Mouse (Mus musculus) liver, embryonic 18 days (tissue): ENCODE measurements around the gene Nod1. TPM values are rescaled to one million over a fixed set of nuclear protein-coding genes. Genes with fewer than 3 reads are reported as not detected.

Source experiments
- polyA plus RNA-seq: library from polyadenylated mRNA; depleted of rRNA; stranded (reverse); fragments of >200 nt; gene quantifications from 2 replicates; pipeline ENCODE4 v1.2.3, GENCODE M21; 2012; rRNA removed

Nod1 gene
- 4.6 and 4.7 TPM in 2 replicates for polyA plus RNA-seq

DNA sequence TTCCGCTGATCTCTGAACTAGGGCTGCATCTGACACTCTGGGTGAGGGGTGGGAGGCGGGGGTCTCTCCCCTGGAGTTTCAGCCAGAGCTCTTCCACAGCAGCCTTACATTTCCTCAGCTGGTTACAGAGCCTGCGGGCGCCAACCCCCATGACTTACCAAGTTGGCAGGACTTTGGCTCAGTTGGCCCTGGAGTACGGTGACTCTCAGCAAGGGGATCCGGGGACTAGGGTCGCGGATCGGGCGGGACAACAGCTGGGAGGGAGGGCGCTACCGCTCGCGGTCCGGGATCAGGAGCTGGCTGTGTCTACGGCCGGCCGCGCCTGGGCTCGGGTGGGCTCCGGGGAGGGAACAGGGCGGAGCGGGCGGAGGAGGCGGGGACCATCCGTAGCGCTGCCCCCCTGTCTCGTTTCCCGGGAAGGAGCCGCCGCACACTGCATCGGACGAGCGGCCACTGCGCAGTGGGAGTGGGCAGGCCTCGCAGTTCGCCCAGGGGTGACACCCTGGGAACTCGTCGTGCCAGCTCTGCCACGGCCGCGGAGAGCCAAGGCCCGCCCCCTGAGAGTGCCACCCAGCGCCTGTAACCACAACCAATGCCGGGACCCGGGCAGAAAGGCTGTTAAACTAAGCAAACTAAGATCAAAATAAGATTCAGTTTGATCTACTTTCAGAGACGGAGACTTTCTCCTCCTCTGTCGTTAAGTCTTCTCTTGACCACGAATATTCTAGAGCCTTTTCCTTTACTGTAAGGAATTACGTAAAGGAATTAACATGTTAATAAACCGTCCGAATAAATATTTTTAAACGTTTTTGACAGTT lies at the start of gene Nod1:
Gene Nod1, minus strand, starts transcription at position 502 of the 818 bp plus-strand sequence.

DNA sequence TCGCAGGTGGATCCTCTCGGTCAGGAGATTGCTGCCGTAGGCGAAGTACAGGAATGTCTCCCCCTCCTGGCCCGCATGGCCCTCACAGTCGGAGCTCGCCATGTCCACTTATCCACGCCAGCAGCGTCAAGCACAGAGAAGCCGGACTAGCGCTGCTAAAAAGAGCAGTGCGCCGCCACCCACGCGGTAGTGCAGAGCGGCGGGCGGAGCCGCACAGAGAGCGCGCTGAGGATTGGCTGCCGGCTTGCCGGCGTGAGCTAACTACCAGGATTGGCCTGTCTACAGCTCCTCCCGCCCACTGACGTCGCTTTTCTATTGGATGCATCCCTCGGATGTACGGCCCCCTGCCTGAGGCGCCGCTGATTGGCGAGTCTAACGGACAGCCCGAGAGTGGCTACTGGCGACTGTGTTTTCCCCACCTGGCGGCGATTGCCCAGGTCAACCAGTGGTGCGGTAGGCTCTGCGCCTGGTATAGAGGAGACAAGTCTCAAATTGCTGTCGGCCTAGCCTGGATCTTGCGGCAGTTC lies 20.4 kb upstream of the Nod1 start, which contains the start of gene Ggct:
Gene Ggct, minus strand, starts transcription at position 217 of the 527 bp plus-strand sequence.

Other genes with a start within 250 kb of the Nod1 start
- 4.9 and 5.4 TPM in 2 replicates for gene Znrf2, start 155.7 kb downstream of the Nod1 start, polyA plus RNA-seq
- 1.3 and 2.2 TPM in 2 replicates for gene Ggct, start 20.3 kb upstream of the Nod1 start, polyA plus RNA-seq
- gene Gars, start 65.4 kb upstream of the Nod1 start, polyA plus RNA-seq = 37.4 and 38.8 TPM in 2 replicates
- gene Crhr2, start 160.4 kb upstream of the Nod1 start, polyA plus RNA-seq = 0.29 and 0.43 TPM in 2 replicates
- 0.36 and 3.1 TPM in 2 replicates for gene Inmt, start 202.4 kb upstream of the Nod1 start, polyA plus RNA-seq
- 0.85 and 0.90 TPM in 2 replicates for gene Mindy4, start 230.8 kb upstream of the Nod1 start, polyA plus RNA-seq